Mouse (Mus musculus): ENCODE measurements around the gene P2rx5.
A peak's percentile ranks its signal among the peaks of the same experiment; 100 is the strongest.

The P2rx5 gene

GRCm38 (mm10) chr11:73159957-73160810 lies at the start of gene P2rx5:
Gene P2rx5 (plus strand): TSS chr11:73160421.
- no peak for DNase-seq (ENCODE audit: low spot score in 2 of 2)

- no peak for DNase-seq (ENCODE audit: low spot score in 2 of 2)
These were observed 48.8 kb upstream of the P2rx5 start for GRCm38 (mm10) chr11:73111414-73111813.

GRCm38 (mm10) chr11:73126495-73126894 lies 33.7 kb upstream of the P2rx5 start:
- no peak for DNase-seq (ENCODE audit: low spot score in 2 of 2)

GRCm38 (mm10) chr11:73131020-73131419 lies 29.2 kb upstream of the P2rx5 start:
- peak in 1 of 2 experiments; percentile 6 for DNase-seq (ENCODE audit: low spot score in 2 of 2)

DNA sequence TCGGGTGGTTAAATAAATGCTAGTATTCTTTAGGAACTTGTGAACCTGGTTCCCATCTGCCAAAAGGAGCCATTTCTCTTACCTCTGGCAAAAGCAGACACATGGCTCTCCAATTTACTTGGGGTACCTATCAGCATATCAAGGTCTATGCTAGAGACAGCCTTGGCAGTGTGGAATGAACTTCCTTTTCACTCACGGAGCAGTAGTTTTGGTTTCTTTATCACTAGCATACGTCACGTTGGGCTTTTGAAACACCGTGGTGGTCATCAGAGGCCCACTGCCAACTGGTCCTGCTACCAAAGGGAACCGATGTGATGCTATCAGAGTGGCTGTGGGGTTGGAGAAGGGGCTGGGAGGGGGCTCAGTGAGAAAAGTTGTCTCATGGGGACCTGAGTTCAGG lies 27.2 kb upstream of the P2rx5 start:
- DNase-seq (ENCODE audit: low spot score in 2 of 2) = no peak

- DNase-seq (ENCODE audit: low spot score in 2 of 2) = no peak
These were observed 26.0 kb upstream of the P2rx5 start for GRCm38 (mm10) chr11:73134222-73134621.

DNA sequence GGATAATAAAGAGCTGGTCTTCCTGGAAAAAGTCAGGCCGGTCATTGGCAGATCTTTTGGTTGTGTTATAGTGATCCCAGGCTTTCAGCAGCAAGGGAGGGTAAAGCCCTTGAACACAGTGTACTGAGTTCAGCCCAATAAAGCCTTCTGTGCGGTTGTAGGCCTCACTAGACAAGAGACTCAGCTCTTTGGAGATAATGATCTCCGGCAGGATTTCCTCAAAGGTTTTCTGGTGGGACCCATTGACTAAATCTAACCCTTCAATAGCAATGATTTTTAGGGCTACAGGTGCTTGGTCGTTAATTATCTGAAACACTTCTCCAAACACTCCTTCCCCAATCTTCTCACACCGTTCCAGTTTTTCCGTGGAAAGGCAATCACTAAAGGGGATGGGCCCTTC lies 23.6 kb upstream of the P2rx5 start:
- no peak for DNase-seq (ENCODE audit: low spot score in 2 of 2)

DNA sequence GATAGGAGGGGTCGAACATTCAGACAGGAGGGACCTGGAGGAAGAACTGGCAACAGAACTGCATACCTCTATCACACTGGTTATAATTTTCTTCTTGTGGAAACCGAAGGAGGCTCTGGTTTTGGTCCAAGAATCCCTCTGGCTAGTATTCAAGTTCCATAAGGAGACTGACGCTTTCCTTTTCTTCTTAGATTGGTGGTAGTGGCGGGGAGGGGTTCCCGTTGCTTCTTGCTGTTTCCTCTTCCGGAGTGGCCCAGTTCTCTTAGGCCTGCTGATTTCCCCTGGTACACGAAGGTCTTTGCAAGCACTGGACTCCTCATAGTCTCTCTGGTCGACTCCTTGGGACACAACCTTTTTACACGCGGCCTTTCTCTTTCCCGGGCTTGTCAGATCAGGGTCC lies 23.1 kb upstream of the P2rx5 start:
- no peak for DNase-seq (ENCODE audit: low spot score in 2 of 2)

DNA sequence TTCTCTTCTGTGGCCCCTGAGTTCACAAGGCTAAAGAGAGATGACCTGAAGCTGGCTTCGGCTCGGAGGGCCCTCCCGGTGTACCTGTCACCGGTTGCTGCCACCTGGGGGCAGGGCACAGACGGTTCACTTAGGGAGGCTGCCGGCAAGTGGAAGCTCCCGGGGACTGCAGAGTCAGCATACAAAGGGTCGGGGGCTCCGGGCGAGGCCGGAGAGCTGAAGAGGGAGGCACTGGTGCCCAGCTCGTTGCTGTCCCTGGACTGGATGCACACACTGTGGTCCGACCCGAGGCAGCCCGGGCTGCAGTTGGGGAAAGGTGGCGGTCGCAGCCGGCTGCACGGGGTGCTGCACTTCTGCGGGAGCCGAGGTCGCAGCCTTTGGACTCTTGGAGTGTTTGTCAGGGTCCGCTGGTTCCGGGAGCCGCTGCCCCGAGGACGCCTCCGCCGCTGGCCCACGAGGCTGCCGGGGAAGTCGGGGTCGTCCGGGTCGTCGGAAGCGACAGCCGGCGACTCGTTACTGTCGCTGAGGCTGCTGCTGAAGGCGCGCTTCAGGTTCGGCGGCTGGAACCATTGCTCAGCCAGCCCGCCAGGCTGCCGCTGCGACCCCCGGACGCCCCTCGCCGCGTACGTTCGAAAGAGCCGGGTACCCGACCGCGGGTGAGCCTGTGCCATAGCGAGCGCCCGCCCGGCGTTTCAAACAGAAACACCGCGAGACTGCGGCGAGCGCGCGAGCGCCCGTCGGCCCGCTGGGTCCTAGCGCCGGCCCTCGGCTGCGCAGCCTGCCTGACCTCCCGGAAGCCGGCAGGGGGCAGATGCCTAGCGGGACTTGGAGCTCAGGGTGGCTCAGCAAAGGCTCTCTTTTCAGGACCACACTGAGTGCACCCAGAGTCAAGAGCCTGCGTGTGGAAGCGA lies 22.4 kb upstream of the P2rx5 start, which contains the start of gene Haspin:
Gene Haspin, minus strand, starts transcription at position 704 of the 911 bp plus-strand sequence.
- DNase-seq (ENCODE audit: low spot score in 2 of 2) = peak; percentile 78 to 88

- DNase-seq (ENCODE audit: low spot score in 2 of 2) = no peak
These were observed 15.9 kb upstream of the P2rx5 start for GRCm38 (mm10) chr11:73144261-73144681.

DNA sequence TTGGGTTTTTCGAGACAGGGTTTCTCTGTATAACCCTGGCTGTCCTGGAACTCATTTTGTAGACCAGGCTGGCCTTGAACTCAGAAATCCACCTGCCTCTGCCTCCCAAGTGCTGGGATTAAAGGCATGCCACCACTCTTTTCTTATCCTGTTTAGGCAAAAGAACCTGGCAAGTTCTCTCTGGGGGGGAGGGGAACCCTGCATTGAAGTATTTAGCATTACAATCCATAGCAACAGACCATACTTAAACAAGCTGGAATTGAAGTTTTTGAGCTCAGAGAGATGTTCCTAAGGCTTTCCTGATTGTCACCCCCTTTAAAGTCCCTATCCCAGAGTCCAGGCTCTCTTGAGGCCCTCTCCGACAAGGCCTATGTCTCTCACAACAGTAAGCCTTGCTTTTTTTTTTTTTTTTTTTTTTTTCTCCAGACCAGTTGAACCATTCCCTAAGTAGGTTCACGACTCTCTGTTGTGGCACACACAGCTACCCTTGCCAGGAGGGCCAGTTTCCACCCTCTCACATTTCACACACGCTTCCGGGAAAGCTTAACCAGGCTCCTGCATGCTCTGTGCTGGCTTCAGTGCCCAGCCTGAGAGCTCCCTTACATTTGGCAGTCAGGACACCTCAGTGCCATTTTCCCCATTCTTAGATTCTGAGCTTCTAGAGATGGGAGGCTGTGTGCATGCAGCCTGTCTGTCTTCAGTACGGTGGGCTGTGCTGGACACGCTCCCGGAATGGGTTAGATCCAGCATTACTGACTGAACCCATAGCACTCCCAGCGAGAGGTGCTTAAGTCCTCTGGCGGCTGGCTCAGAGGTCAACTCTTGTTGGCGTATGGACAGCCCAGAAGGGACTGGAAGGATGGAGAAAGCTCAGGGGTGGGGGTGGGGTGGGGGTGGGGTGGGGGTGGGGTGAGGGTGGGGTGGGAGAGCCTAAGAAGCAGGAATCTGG lies 13.9 kb upstream of the P2rx5 start:
- DNase-seq (ENCODE audit: low spot score in 2 of 2) = no peak

DNA sequence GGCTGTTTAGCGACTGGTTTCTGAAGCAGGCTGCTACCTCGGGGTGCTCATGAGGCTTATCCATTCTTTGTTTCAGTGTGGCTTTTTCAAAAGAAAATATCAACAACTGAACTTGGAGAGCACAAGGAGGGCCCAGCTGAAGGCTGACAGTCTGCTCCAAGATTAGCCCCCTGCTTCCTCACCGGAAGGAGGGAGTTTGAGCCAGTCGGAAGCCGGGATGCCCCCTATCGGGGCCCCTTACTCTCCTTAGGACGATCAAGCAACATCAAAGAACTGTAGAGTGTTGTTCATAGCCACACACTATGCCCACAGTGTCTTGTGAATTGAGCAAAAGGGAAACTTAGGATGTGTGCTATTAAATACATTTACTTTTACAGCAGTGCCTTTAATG lies 13.3 kb upstream of the P2rx5 start:
- no peak for DNase-seq (ENCODE audit: low spot score in 2 of 2)

DNA sequence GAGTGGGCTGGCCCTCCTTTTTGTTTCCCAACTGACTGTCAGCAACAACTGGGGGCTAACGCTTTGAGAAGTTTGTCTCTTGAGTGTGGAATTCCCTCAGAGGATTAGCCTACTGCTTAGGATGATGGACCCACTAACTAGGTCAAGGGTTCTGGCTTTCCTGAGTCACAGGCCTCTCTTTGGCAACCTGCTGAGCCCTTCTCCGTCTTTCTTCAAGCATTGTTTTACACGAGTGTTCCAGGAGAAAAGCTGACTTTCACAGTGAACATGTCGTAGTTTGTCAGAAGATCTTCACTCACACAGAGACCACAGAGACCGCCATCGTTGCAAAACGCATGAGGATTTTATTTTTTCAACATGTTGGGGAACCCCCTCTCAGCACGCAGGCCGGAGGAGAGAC lies 12.0 kb upstream of the P2rx5 start:
- DNase-seq (ENCODE audit: low spot score in 2 of 2) = no peak

DNA sequence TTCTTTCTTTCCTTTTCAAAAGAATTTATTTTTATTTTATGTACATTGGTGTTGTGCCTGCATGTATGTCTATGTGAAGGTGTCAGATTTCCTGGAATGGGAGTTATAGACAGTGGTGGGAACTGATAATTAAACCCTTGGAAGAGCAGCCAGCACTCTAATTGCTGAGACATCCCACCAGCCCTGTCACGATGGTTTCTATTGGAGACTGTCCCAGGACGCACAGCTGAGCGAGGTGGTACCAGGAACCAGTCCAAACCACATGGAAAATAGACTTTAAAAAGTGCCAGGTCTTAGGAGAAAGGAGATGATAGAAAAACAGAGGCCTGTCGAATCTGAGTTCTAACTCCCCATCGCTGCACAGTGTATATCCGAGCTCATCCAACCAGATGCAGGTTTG lies 5.2 kb upstream of the P2rx5 start:
- DNase-seq (ENCODE audit: low spot score in 2 of 2) = no peak

- DNase-seq (ENCODE audit: low spot score in 2 of 2) = peak; percentile 75 to 78
These were observed 585 bp downstream of the P2rx5 start for GRCm38 (mm10) chr11:73160811-73161200.

DNA sequence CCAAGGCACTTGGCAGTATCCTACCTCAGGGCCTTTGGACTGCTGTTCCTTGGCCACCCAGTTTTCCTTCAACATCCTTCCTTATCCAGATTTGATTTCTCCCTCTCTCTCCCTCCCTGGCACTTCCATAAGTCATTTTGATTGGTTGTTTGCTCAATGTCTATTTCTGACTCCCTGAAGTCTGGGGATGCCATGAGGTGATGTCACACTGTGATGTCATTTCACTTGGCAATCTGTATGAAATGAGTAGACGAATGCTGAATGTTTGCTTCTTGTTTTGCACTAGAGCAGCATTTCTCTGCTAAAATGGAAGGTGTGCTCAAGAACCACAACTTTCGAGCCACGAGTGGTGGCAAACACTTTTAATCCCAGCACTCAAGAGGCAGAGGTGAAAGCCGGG lies 1.4 kb downstream of the P2rx5 start:
- no peak for DNase-seq (ENCODE audit: low spot score in 2 of 2)

- no peak for DNase-seq (ENCODE audit: low spot score in 2 of 2)
These were observed 2.1 kb downstream of the P2rx5 start for GRCm38 (mm10) chr11:73162284-73162683.

DNA sequence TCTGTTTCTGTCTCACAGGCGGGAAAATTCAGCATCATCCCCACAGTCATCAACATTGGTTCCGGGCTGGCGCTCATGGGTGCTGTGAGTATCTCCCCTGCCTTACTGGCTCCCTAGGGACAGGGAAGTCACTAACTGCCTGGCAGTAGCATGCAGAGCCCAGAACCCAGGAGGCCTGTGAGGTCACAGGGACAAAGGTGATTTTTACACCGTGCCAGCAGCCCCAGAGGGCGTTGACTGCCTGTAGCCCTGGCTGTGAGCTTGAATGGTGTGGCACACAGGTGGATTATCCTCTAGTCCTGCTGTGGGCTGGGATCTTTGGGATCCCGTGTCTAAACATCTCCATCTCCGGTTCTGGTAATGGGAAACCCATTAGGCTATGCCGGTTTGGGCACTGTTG lies 7.8 kb downstream of the P2rx5 start:
- DNase-seq (ENCODE audit: low spot score in 2 of 2) = no peak

DNA sequence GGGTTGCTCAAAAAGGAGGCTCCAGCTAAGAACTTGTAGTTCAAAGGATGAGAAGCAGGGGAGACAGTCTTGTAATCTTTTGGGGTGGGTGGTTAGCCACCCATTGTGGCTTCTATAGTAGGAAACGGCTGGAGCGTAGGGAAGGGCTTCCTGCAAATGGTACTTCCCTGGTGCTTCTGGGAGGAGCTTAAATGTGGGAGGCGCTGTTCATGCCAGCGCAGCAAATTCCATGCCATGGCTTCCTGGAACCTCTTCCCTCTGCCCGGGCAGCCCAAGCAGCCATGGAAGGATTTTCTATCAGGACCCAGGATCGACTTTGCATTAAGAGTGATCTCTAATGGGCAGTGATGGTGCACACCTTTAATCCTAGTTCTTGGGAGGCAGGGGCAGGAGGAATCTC lies 8.4 kb downstream of the P2rx5 start:
- DNase-seq (ENCODE audit: low spot score in 2 of 2) = no peak

DNA sequence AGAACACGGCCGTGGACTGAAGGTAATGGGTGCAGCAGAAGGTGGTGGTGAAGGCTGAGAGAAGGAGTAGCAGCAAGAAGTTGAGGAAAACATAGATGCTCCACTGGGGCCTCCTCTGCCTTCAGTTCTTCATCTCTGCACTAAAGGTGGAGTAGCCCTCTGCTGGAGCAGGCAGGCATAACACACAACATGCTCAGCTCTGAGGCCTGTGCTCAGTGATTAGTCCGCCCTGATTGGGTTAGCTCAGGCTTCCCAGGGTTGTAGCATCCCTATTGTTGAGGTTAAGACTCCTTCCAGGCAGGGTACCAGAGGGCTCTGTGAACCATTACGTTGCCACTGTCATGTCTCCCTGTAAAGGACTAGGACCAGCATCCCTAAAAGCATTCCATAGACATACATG lies 9.0 kb downstream of the P2rx5 start:
- no peak for DNase-seq (ENCODE audit: low spot score in 2 of 2)

GRCm38 (mm10) chr11:73172186-73172585 lies 12.0 kb downstream of the P2rx5 start:
- DNase-seq (ENCODE audit: low spot score in 2 of 2) = peak; percentile 79 to 80

- no peak for DNase-seq (ENCODE audit: low spot score in 2 of 2)
These were observed 15.4 kb downstream of the P2rx5 start for GRCm38 (mm10) chr11:73175612-73176011.

Measured in heart, adult 9 months (tissue).